Mouse (Mus musculus) NIH3T3 (cell line): ENCODE data around the gene Iqschfp.

Experiments used
- DNase-seq: peaks from one replicate; pipeline ENCODE4 v3.0.0-alpha.2; 2012; ENCODE audit warnings: low read depth

Gene Iqschfp

DNA sequence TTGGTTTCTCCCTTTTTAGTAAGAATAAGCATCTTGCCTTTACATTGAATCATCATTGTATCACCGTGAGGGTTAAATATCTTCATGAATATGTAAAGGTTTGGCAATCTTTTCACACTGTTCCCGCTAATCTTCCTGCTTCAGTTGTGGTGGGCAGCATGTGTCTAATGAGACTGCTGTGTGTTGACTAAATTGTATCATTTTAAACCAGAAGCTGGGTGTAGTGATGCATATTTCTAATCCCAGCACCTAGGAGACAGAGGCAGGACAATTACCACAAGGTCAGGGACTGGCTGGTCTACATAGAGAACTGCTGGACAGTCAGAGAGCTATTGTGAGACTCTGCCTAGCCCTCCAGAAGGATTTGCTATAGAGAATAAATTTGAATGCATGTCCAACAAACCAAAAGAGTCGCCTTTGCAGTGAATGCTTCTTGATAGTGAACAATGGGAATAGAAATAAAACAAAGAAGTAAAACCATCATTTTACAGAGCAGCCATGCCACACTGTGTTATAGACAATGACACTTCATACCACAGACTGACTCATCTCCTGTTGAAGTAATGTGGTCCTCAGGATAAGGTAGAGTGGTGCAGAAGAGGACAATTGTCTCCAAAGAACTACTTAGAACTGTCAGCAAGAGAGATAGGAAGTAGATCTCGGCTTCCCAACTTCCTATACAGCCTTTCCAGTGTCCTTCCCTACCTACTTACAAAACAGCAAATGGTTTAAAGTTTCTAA, 310.3 kb downstream of the Iqschfp start:
- no peak for DNase-seq

DNA sequence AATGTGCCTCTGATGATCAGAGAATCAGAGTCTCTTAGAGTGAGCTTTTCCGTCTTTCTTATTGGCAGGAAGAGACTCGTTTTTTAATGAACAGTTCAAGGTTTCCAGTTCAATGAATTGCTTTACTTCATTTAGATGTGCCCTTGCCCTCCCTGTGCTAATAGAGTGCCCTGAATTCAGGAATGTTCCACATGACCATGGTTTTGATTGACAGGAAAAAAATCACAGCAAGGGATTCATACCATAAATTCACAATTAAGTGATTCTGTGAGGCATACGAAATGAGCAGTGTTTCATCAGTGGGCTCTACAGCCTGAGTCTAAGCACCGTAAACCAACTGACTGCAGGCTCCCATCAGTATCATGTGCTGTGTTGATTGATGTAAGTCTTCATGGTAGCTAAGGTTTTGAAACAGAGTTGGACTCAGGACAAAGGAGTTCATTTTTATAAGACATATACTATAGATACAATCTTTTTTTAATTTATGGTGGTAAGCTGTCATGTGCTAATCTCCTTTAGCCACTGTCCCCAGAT, 312.0 kb downstream of the Iqschfp start:
- no peak for DNase-seq

- DNase-seq, result no peak
Measured at GRCm38 (mm10) chr3:68210422-68210821, 318.4 kb downstream of the Iqschfp start.

GRCm38 (mm10) chr3:68221452-68221851, 329.4 kb downstream of the Iqschfp start:
- no peak for DNase-seq

- no peak for DNase-seq
Measured at GRCm38 (mm10) chr3:68239887-68240286, 347.9 kb downstream of the Iqschfp start.

- DNase-seq, result peak; percentile 3
Measured at GRCm38 (mm10) chr3:68243239-68243638, 351.2 kb downstream of the Iqschfp start.

DNA sequence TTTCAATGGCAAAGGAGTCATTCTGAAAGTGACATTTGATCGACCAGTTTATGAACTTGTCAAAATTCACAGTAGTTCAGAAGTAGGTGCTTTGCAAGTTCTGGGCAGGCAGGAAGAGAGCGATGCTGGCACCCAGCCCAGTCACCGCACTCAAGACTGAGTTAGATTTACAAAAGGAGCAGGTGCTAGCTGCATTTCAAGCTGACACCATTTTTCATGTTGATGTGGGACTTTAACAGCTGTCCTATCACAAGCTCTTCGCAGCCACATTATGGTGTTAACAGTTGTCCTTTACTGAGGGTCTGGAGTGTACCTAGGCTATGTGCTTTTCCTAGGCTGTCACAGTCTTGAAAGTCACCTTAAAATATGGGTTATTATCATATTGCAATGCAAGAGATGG, 354.1 kb downstream of the Iqschfp start:
- no peak for DNase-seq

DNA sequence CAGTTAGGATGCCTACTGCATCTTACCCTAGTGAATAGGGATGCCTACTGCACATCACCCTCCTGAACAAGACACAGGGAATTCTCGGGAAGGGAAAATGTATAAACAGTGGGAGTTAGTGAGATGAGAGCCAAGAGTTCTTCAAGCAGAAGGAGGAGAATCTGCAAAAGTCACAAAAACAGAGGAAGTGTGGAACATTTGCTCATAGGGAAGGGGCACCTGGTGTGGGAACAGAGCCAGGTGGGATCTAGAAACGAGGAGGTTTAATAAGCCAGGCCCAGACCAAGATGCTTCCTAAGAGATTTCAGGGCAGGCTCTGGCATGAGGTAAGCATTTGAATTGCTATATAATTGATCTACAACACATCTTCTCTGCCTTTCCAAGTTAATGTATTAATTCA, 358.6 kb downstream of the Iqschfp start:
- no peak for DNase-seq

DNA sequence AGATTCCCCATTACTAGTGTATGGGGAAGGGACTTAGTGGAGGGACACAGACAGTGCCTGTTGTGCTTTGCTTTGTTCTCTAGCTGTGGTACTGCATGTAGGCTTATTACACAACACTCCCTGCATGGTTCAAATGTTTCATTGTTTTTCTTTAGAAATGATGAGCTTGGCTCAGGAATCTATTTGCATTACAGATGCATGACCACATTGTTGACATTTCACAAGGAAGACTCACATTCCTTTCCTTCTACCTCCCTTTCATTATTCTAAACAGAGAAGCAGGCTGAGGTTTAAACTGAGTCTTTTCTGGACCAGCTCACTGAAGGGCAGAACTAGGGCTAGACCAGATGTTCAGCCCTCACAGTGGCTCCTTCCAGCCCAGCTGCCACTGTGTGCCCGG, 360.3 kb downstream of the Iqschfp start:
- DNase-seq, result peak; percentile 2

DNA sequence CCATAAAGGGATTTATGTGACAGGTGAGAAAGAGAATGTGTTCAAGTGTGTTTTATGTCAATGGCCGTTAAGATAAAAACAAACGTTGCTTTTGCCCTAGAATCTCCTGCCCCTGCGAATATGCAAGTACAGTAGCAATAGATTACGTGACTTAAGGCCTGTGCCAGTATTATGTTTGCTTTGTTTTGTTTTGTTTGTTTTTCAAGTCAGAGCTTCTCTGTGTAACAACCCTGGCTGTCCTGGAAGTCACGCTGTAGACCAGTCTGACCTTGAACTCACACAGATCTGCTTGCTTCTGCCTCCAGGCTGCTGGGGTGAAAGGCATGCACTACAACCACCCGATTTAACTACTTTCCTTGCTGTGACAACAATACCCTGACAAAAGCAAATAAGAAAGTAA, 370.3 kb downstream of the Iqschfp start:
- DNase-seq, result no peak

DNA sequence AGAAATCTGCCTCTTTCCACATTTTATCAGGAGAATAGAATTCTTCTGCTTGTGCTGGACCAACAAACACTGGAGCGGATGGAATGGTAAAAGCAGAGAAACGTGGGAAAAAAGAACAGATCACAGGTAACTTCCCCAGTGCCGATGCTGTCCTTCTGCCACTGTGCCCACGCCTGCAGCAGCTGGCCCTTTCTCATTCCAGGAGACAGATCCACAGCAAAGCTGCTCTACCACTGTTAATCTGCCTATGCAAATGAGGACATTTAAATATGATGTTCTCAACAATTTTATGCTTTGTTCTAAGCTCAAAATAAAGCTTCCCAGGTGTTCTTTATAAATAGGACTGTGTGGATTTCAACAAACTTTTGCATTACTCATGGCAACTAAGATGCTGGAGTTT, 375.9 kb downstream of the Iqschfp start:
- DNase-seq, result no peak

- DNase-seq, result no peak
Measured at GRCm38 (mm10) chr3:68269251-68269650, 377.2 kb downstream of the Iqschfp start.

DNA sequence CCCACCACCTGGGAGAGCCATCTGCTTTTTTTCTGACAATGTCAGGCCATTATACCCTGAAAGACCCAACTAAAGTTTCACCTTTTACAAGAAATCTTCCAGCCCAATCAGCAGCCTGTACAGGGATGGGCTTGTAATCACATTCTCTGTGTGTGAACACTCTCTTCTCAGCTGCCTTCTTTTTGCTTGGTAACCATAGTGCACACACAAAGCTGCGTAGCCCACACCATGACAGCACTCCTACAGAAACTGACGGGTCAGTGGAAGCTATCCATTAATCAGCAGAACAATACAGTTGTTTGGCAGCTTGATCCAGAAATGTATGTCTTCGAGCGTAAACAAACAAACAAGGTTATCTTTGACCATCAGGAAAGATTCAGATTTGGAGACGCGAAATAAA, 378.2 kb downstream of the Iqschfp start:
- no peak for DNase-seq

- DNase-seq, result no peak
Measured at GRCm38 (mm10) chr3:68271457-68271856, 379.4 kb downstream of the Iqschfp start.

GRCm38 (mm10) chr3:68271881-68272280, 379.8 kb downstream of the Iqschfp start:
- no peak for DNase-seq

DNA sequence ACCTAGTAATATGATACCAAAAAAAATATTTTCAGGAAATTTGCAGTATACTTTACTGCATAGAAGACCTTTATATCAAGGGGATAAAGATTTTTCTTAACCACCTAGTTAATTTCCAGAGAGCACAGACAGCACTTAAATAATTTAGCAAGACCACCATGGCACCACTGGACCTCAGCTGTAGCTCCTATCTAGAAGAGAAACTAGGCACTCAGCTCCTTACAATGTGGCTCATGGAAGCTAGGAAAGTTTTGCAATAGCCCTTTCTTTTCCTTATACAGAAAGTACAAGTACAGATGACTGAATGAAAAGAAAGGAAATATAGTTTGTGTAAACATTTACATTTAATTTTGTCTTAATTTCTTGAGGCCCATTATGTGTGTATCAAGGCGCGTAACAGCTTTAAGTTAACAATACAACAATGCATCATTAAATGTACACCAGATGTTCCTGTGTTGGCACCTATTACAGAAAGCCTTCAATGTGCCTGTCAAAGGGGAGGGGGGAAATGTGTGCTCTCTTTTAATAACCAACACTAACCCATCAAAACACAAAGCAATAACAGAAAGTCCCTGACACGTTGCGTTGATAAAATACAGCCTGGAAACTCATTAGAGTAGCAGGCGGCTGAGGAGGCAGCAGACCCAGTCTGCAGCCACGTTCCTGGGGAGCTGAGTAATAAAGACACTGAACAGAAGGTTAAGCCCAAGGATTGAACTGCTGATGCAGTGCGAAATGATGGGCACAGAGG, 391.0 kb downstream of the Iqschfp start:
- DNase-seq, result no peak

DNA sequence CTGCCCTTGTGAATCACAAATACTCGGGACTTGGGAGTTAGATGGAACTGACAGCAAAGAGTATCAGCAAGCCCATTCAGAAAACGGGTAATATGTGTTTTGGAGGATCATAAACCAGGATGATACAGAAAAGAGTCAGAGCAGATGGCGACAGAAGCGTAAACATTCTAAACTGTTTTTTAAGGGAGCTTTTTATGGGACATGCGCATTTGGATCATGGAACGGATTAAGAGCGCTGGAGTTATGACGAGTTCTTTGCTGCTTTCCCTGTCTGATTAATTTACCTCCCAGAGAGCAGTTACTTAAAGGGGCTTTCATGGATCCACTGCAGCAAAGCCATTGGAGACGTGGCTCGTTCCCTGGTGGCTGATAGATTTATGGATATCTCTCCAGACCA, 391.6 kb downstream of the Iqschfp start:
- DNase-seq, result no peak

DNA sequence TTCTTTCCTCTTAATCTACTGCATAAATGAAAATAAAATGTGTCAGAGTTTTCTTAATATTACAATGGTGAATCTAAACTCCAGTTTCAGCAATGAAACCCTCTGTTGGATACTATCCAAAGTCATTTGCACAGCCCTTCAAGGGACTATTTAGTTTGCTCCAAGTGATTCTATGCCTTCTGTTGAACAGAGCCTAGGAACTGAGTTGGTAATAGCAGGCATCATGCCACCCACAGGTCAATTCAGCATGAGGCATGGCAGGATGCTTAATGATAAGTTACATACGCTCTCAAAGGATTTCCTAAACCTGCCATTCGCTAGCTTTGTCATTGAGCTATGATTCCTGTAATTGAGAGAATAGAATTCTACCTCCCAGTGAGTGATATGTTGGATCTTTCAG, 392.5 kb downstream of the Iqschfp start:
- DNase-seq, result no peak

DNA sequence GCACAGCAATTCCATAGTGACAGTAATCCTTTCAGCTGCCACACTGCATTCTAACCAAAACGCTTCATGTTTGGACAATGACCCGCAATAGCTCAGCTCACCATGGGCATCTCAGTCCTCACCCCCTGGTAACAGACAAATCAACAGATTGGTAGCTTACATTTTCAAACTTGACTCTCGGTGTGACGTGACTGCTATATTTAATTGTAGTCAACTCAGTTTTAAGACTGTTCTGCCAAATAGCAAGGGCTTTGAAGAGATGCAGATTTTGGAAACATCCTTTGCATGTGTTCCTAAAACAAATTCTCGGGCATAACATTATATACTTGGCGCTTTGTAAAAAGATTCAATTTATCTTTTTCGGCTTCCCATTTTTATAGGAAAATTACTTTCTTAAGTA, 404.7 kb downstream of the Iqschfp start:
- no peak for DNase-seq

GRCm38 (mm10) chr3:68305647-68306046, 413.6 kb downstream of the Iqschfp start:
- no peak for DNase-seq

DNA sequence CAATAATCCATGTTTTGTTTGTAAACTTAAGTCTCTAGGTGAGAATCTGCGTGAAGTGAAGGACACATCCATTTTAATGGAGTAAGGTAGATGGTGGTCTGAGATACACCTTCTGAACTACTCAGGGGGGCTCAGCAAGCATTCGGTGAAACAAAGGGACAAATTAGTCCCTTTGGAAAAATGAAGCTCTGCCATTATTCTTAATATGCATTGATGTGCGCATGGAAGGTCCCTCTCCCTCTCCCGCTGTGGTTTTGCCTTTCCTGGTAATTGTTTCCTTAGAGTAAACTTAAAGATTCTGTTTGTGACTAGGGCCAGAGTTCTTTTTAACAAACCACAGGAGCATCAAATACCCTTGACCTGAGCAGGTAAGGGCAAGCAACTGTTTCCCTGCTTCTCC, 414.7 kb downstream of the Iqschfp start:
- DNase-seq, result no peak

DNA sequence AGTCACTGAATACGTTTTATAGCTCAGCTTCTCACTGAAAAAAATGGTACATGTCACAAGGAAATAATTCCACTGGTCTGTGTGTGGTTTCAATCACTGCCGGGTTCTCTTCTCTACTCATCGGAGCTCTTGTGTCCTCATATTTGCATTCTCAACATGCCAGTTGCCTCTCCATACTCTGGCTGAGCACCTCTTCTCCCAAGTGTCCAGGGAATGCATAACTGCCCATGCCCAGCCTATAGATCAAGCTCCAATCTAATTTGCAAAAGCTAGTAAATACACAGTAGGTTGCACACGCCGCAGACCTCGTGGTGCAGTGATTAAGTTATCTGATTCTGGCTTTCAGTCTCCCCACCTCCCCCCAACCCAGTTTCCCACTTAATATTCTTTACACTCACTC, 433.5 kb downstream of the Iqschfp start:
- DNase-seq, result no peak

GRCm38 (mm10) chr3:68332515-68332914, 440.5 kb downstream of the Iqschfp start:
- DNase-seq, result no peak
